Mouse (Mus musculus) forebrain, embryonic 11.5 days (tissue): ENCODE measurements at regions not wholly inside any gene's neighbourhood (a gene's known extent, or its start where the extent isn't known, plus 50 kb on each side); places are given as distances from the start of the nearest gene placed in this dataset.

Source experiments
- ATAC-seq: fragments of 200-750 bp; cut with Nextera tagmentation; replicated peaks from 2 replicates; pipeline ENCODE4 v1.8.0; 2017; ENCODE audit warnings: moderate TSS enrichment; ENCODE audit not compliant: low FRiP score
- DNase-seq: peaks from one replicate; pipeline ENCODE4 v3.0.0-alpha.2; 2017; ENCODE audit warnings: low spot score
- H3K27ac ChIP-seq: fragments of 300-500 bp; sonication (generic); 2 replicates; pipeline ENCODE4 v1.5.1; 2014; ENCODE audit warnings: low read depth, low read length
- H3K27me3 ChIP-seq: fragments of 300-500 bp; sonication (generic); 2 replicates; pipeline ENCODE4 v1.6.1; 2014; ENCODE audit warnings: mild to moderate bottlenecking, low read length, mixed read lengths; ENCODE audit not compliant: control insufficient read depth, insufficient read depth
- H3K36me3 ChIP-seq: fragments of 300-500 bp; sonication (generic); 2 replicates; pipeline ENCODE4 v1.6.1; 2014; ENCODE audit warnings: mild to moderate bottlenecking, low read length, moderate library complexity, mixed read lengths; ENCODE audit not compliant: control insufficient read depth, insufficient read depth
- H3K4me1 ChIP-seq: fragments of 300-500 bp; sonication (generic); replicated peaks from 2 replicates; pipeline ENCODE4 v1.6.1; 2014; ENCODE audit warnings: low read length, mixed read lengths; ENCODE audit not compliant: control insufficient read depth, insufficient read depth
- H3K4me2 ChIP-seq: fragments of 300-500 bp; sonication (generic); 2 replicates; pipeline ENCODE4 v1.6.1; 2014; ENCODE audit warnings: low read depth, mild to moderate bottlenecking, low read length, moderate library complexity, mixed read lengths; ENCODE audit not compliant: severe bottlenecking
- H3K4me3 ChIP-seq: fragments of 300-500 bp; sonication (generic); 2 replicates; pipeline ENCODE4 v1.5.1; 2014; ENCODE audit warnings: low read depth, low read length
- H3K9ac ChIP-seq: fragments of 300-500 bp; sonication (generic); 2 replicates; pipeline ENCODE4 v1.6.1; 2014; ENCODE audit warnings: low read length
- H3K9me3 ChIP-seq: fragments of 300-500 bp; sonication (generic); 2 replicates; pipeline ENCODE4 v1.6.1; 2016; ENCODE audit warnings: low read length, mixed read lengths; ENCODE audit not compliant: control insufficient read depth
- WGBS: fragments of 180-500 bp; shearing (Covaris S2); extraction: QIAGEN DNeasy Blood & Tissue Kit; methylation state at CpG from one replicate; pipeline ENCODE4 v1.1.7; 2014; 5-methylcytosine and 5-hydroxymethylcytosine counted together

DNA sequence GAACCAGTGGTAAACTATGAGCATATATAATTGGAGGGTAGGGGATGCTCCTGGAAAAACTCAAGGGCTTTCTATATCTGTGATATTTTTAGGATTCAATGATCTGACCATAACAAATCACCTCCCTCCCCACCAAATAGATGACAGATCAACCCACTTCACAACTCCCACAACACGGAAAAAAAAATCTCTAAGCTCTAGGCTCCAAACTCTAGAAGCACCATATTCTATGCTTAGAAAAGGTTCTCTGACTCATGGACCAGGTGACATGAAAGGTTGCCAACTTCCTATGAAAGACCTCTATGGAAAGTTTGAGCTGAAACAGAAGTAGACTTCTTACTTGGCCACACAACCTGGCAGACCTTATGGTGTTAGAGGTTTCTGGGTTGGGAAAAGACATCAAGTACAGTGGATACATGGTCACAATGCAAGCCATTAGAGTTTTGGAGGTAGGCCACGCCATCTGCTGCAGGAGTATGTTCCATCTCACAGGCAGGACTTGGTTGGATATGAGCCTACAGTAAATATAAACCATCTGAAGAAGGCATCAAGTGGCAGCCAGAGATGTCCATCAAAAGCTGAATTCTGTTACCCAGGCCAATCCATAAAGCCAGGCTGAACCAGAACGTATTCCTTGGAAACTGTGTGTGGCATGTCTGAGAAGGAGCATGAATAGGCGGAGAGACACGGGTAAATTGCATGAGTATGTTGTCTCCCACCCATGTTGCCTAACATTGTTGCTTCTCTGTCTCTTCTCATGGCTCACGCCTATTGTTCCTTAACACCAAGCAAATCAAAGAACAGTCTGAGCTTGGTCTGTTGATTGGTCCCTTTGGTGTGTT is 257.2 kb downstream of the Gm9195 start:
- WGBS = 79% methylated on average over 6 of the region's 6 CpGs
- ATAC-seq = no peak
- Histone ChIP-seq H3K4me1 (no peaks in the 10 kb centered on the region), H3K9me3 (no peaks in the 10 kb centered on the region), H3K27me3 (no peaks in the 10 kb centered on the region), H3K4me2 (no peak overlapping the region), H3K27ac (no peak overlapping the region), H3K4me3 (no peak overlapping the region), H3K9ac (no peak overlapping the region), H3K36me3 (no peaks in the 10 kb centered on the region)
- DNase-seq = no peak

DNA sequence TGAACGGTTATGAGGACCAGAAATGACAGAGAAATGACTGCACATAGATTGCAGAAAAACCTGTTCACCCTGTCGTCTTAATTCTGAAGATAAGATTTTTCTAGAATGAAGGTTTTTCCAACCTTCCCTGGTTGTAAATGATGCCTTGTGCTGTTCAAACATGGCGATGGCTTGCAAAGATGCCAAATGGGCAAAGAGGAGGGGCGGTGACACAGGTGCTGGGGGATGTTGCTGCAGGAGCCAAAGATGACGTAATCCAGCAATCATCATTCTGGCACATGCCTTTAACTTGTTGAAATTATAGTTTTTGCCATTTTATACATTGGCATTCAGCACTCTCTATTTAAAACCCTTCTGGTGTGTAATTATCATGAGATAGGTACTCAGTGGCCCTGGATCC is 263.8 kb downstream of the Gm9195 start:
- Histone ChIP-seq H3K27ac (no peak overlapping the region), H3K4me2 (no peak overlapping the region), H3K4me1 (no peaks in the 10 kb centered on the region), H3K27me3 (no peaks in the 10 kb centered on the region), H3K36me3 (no peaks in the 10 kb centered on the region), H3K9me3 (no peaks in the 10 kb centered on the region), H3K9ac (no peak overlapping the region), H3K4me3 (no peak overlapping the region)
- WGBS = 76% methylated on average over 5 of the region's 5 CpGs
- no peak for ATAC-seq
- no peak for DNase-seq

DNA sequence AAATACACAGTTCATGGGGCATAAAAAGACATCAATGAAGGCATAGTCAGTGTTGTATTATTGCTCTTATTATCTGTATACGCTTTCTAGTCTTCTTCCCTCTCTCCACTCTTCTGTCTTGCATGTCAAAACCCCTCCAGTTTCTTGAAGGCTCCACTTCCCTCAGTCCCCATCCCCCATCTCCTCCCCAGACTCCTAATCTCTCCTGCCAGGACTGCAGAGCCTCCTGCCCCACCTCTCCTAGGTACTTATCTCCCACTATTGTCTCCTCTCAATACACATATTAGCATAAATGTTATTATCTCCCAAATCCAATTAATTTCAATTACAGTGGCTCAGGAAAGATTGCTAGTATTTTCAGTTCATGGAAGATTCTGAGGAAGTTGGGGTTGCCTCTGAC is 264.2 kb downstream of the Gm9195 start:
- no peak for ATAC-seq
- Histone ChIP-seq H3K4me1 (no peaks in the 10 kb centered on the region), H3K27me3 (no peaks in the 10 kb centered on the region), H3K4me3 (no peak overlapping the region), H3K27ac (no peak overlapping the region), H3K36me3 (no peaks in the 10 kb centered on the region), H3K9ac (no peak overlapping the region), H3K4me2 (no peak overlapping the region), H3K9me3 (no peaks in the 10 kb centered on the region)
- WGBS = 56% methylated on average over 1 of the region's 1 CpGs
- DNase-seq = no peak

DNA sequence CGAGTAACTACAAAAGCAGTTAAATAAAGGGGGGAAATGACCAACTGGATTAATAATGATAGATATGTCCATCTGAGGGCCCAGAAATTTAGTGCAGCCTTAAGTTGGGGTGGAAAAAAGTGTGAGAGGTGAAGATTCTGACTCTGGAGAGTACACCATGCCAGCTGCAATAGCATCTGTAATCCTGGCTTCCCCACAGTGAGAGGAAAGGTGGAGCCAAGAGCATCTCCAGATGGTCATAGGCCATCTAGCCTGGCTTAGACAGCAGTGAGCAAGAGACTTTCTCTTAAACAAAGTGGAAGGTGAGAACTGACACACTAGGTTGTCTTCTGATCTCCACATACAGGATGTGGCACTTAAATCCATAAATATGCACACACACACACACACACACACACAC is 264.7 kb downstream of the Gm9195 start:
- ATAC-seq (no peak), DNase-seq (no peak)
- Histone ChIP-seq H3K36me3 (no peaks in the 10 kb centered on the region), H3K4me2 (no peak overlapping the region), H3K4me3 (no peak overlapping the region), H3K4me1 (no peaks in the 10 kb centered on the region), H3K27me3 (no peaks in the 10 kb centered on the region), H3K27ac (no peak overlapping the region), H3K9ac (no peak overlapping the region), H3K9me3 (no peaks in the 10 kb centered on the region)
- WGBS = 84% methylated on average over 1 of the region's 1 CpGs

DNA sequence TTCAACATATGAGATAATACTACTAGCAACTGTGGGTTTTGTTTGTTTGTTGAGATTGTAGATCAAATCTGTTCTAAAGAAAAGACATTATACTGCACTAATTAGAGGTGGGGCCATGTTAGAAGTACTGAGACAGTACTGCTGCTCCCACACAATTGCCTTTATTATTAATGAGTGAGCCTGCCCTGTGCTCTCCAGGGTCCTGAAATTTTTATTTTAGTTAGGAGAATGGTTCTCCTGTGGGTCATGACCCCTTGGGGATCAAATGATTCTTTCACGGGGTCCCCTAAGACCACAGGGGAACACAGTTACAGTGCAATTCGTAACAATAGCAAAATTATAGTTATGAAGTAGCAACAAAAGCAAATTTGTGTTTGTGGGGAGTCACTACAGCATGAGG is 268.8 kb downstream of the Gm9195 start:
- DNase-seq (no peak), ATAC-seq (no peak)
- 46% methylated on average over 2 of the region's 2 CpGs for WGBS

DNA sequence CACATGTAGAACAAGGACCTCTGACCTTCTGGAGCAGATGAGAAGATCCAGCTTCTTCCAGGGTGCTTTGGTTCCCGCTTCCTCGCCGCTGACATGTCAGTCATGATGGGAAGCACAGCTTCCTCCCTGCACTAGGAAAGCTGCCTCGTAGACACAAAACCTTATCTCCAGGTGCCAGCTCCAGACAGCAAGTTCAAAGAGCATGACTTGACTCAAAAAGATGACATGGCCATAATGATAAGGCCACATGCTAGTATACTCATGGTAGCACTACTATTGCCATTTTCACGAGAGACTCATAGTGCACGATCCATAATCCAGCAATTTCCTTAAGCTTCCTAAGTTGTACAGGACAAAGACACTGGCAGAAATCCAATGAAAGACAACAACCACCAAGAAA is 272.1 kb downstream of the Gm9195 start:
- H3K36me3 ChIP-seq = no peaks in the 10 kb centered on the region
- no peak for ATAC-seq
- no peak overlapping the region for H3K4me3 ChIP-seq
- H3K9me3 ChIP-seq = no peaks in the 10 kb centered on the region
- H3K9ac ChIP-seq = no peak overlapping the region
- 93% methylated on average over 6 of the region's 6 CpGs for WGBS
- H3K4me1 ChIP-seq = no peaks in the 10 kb centered on the region
- no peak overlapping the region for H3K4me2 ChIP-seq
- no peaks in the 10 kb centered on the region for H3K27me3 ChIP-seq
- DNase-seq = no peak
- no peak overlapping the region for H3K27ac ChIP-seq

More for the DNA sequence above, 268.8 kb downstream of the Gm9195 start:
- no peaks in the 10 kb centered on the region for H3K4me1 ChIP-seq
- H3K9me3 ChIP-seq = no peaks in the 10 kb centered on the region
- no peak overlapping the region for H3K4me2 ChIP-seq
- H3K36me3 ChIP-seq = no peaks in the 10 kb centered on the region
- no peak overlapping the region for H3K4me3 ChIP-seq
- no peak overlapping the region for H3K27ac ChIP-seq
- no peaks in the 10 kb centered on the region for H3K27me3 ChIP-seq
- H3K9ac ChIP-seq = no peak overlapping the region

DNA sequence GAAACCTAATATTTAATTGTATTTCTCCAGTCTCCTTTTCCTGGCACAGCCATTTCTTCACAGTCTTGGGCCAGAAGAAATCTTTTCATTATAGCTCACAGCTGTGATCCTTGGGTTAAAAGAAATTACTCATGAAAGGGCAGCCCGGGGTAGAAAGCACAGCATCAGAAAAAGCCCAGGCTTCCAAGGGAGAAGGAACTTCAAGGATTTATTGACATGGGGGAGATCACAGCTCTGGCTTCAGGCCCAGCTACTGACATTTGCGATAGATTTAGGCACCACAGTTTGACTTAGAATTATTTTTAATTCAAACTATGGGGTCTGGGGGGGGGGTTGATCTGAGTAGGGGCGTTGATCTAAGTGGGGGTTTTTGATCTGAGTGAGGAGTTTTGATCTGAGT is 291.3 kb downstream of the Gm9195 start:
- 73% methylated on average over 3 of the region's 3 CpGs for WGBS
- no peaks in the 10 kb centered on the region for H3K4me1 ChIP-seq
- no peak for DNase-seq

DNA sequence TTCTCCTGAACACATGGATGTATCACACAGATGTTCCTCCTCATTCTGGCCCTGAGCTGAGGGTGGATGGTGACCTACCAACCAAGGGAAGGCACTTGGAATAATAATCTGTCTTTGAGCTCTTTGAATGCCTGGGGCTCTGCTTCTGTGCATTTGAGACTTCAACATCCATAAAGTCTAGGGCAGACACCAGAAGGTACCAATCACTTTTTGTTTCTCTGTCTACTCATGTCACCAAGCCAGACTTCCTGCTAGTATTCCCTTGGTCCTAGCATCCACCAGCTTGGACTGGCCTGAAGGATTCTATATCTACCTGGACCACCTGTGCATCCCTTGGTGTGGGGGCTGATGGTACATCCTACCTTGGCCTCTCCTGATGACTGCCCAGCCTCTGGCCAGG is 291.7 kb downstream of the Gm9195 start:
- Histone ChIP-seq H3K4me2 (no peak overlapping the region), H3K36me3 (no peaks in the 10 kb centered on the region), H3K9ac (no peak overlapping the region), H3K4me1 (no peaks in the 10 kb centered on the region), H3K4me3 (no peak overlapping the region), H3K9me3 (no peaks in the 10 kb centered on the region), H3K27ac (no peak overlapping the region), H3K27me3 (no peaks in the 10 kb centered on the region)
- ATAC-seq (no peak), DNase-seq (no peak)

More for the DNA sequence above, 291.3 kb downstream of the Gm9195 start:
- Histone ChIP-seq H3K4me3 (no peak overlapping the region), H3K36me3 (no peaks in the 10 kb centered on the region), H3K27me3 (no peaks in the 10 kb centered on the region), H3K9me3 (no peaks in the 10 kb centered on the region), H3K9ac (no peak overlapping the region), H3K27ac (no peak overlapping the region), H3K4me2 (no peak overlapping the region)
- no peak for ATAC-seq

DNA sequence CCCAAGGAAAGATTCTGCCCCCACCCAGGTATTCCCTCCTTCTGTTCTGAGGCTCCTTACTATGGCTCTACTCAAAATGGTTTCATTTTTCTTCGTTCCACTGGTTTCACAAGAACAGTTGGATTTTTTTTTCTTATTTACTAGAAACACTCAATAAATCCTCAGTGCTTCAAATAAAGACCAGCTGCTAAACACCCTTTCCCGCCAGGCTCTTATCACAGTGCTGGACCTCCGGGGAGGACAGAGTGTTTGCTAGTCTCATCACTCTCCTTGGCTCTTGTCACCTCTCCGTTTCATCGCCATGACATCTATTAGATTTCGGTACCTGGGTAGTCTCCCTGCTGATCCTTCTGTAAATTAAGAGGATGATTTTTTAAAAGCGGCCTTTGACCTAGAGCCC is 293.7 kb downstream of the Gm9195 start:
- Histone ChIP-seq H3K36me3 (no peaks in the 10 kb centered on the region), H3K4me1 (no peaks in the 10 kb centered on the region), H3K27me3 (no peaks in the 10 kb centered on the region), H3K9me3 (no peaks in the 10 kb centered on the region), H3K27ac (no peak overlapping the region), H3K4me3 (no peak overlapping the region), H3K4me2 (no peak overlapping the region), H3K9ac (no peak overlapping the region)
- ATAC-seq (no peak), DNase-seq (no peak)
- WGBS = 75% methylated on average over 7 of the region's 7 CpGs
